9 mouse cellular contexts compared by ENCODE assay signal in the genomic region with DNA sequence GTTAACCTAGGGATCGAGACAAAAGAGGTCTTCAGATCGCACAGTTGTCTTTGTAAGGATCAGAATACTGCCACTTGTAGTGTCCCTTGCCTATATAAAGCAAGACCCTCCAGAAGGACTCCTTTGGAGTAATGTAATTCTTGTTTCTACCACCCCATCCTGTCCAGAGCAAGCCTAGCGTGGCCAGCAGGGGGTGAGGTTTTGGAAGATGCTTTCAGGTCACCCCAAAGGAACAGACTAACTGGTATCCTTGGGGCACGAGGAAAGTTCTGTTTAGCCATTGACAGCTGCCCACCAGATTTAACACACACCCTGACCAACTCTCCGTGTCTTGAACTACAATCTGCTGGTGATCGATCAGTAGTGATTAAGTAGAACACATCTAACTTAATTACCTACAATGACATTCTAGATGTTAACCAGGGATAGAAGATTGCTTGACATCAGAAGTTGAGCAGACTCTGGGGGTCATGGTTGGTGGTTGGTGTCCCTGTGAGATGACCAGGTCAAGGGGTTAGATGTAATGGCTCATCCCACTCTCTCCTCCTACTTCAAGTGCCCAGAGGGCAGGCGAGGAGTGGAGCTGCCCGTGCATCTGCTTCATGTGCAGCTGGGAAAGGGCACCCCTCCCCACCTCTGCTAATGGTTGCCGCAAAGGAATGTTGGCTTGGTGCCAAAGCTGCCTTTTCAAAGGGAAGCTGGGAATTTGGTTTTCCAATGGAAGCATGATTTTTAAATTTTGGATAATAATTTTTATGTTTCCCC. TPM values are rescaled to one million over a fixed set of nuclear protein-coding genes. Genes with fewer than 3 reads are reported as not detected.
DNase-seq lines count a peak whose midpoint lies in the region; ATAC-seq and TF ChIP-seq lines count a peak whose summit lies in the region.
"Had no signal": no experiment of that assay in that cellular context is flagged by ENCODE, and none has a peak within 500 bp of the region (broad histone marks: within the 10 kb centered on the region; RNA-seq: fewer than 3 reads in every experiment).

No protein-coding gene starts in this region.

- H3K9me3 ChIP-seq in intestine, postnatal 0 days (ENCODE audit: control insufficient read depth) = no peaks in the 10 kb centered on the region
- no peaks in the 10 kb centered on the region for H3K9me3 ChIP-seq in intestine, embryonic 16.5 days (ENCODE audit: control insufficient read depth, low read length)
- H3K9me3 ChIP-seq in embryonic facial prominence, embryonic 11.5 days (replicated peaks; ENCODE audit: control insufficient read depth, low read length) = no peaks in the 10 kb centered on the region
- H3K9me3 ChIP-seq in limb, embryonic 10.5 days (replicated peaks) = no peaks in the 10 kb centered on the region
- H3K9me3 ChIP-seq: liver, embryonic 13.5 days had no signal

- no peaks in the 10 kb centered on the region for H3K27me3 ChIP-seq in intestine, postnatal 0 days (replicated peaks; ENCODE audit: control insufficient read depth, insufficient read depth, low read length)
- H3K27me3 ChIP-seq in intestine, embryonic 16.5 days (replicated peaks; ENCODE audit: control insufficient read depth, insufficient read depth, low read length) = no peaks in the 10 kb centered on the region
- no peaks in the 10 kb centered on the region for H3K27me3 ChIP-seq in embryonic facial prominence, embryonic 11.5 days (ENCODE audit: control insufficient read depth, insufficient read depth, low read length)
- H3K27me3 ChIP-seq in limb, embryonic 10.5 days (ENCODE audit: low read depth, poor library complexity, severe bottlenecking) = no peaks in the 10 kb centered on the region
- H3K27me3 ChIP-seq: liver, embryonic 13.5 days had no signal

- H3K4me3 ChIP-seq in intestine, postnatal 0 days (ENCODE audit: low read depth, low read length) = no peak overlapping the region
- H3K4me3 ChIP-seq in intestine, embryonic 16.5 days (ENCODE audit: low read length) = no peak overlapping the region
- H3K4me3 ChIP-seq in embryonic facial prominence, embryonic 11.5 days (ENCODE audit: low read depth, low read length) = no peak overlapping the region
- H3K4me3 ChIP-seq in limb, embryonic 10.5 days = no peak overlapping the region
- H3K4me3 ChIP-seq: liver, embryonic 13.5 days had no signal

- peak; percentile 35 for DNase-seq in R1 (ENCODE audit: low read depth, low spot score)
- DNase-seq in embryonic facial prominence, embryonic 11.5 days (ENCODE audit: low spot score) = peak; percentile 78
- DNase-seq in limb, embryonic 10.5 days (ENCODE audit: low spot score) = peak; percentile 48
- no peak for DNase-seq in c-Kit-positive CD71-positive TER-119-positive erythroid progenitor cells, embryonic 14.5 days (ENCODE audit: low spot score)
- no peak for DNase-seq in layer of hippocampus, postnatal 14 days (ENCODE audit: low spot score in 2 of 2)
- DNase-seq: liver, embryonic 13.5 days had no signal

- WGBS in intestine, postnatal 0 days = 54% methylated on average over 9 of the region's 9 CpGs
- 44% methylated on average over 9 of the region's 9 CpGs for WGBS in intestine, embryonic 16.5 days
- 59% methylated on average over 9 of the region's 9 CpGs for WGBS in embryonic facial prominence, embryonic 11.5 days
- WGBS in limb, embryonic 10.5 days = 68% methylated on average over 9 of the region's 9 CpGs

- no peak overlapping the region for H3K27ac ChIP-seq in intestine, postnatal 0 days (ENCODE audit: low read depth, low read length)
- H3K27ac ChIP-seq in intestine, embryonic 16.5 days (ENCODE audit: low read length) = no peak overlapping the region
- H3K27ac ChIP-seq in embryonic facial prominence, embryonic 11.5 days (replicated peaks; ENCODE audit: low read depth, low read length) = no peak overlapping the region
- H3K27ac ChIP-seq in limb, embryonic 10.5 days = no peak overlapping the region
- H3K27ac ChIP-seq: liver, embryonic 13.5 days had no signal

- H3K4me1 ChIP-seq in intestine, postnatal 0 days (replicated peaks; ENCODE audit: control insufficient read depth, insufficient read depth, low read length) = 0 out of 2 replicates have a peak, but pooled peaks cover 2% of the 10 kb centered on the region
- H3K4me1 ChIP-seq in intestine, embryonic 16.5 days (ENCODE audit: control insufficient read depth, insufficient read depth, low read length) = peaks cover 49% of the 10 kb centered on the region
- peaks cover 7% of the 10 kb centered on the region; the same call in 1 of the 2 replicates for H3K4me1 ChIP-seq in embryonic facial prominence, embryonic 11.5 days (ENCODE audit: control insufficient read depth, insufficient read depth, low read length)
- H3K4me1 ChIP-seq in limb, embryonic 10.5 days = peaks cover 42% of the 10 kb centered on the region

- no peaks in the 10 kb centered on the region for H3K36me3 ChIP-seq in intestine, postnatal 0 days (ENCODE audit: control insufficient read depth, insufficient read depth)
- H3K36me3 ChIP-seq in intestine, embryonic 16.5 days (ENCODE audit: control insufficient read depth, insufficient read depth, low read length) = no peaks in the 10 kb centered on the region
- no peaks in the 10 kb centered on the region for H3K36me3 ChIP-seq in embryonic facial prominence, embryonic 11.5 days (replicated peaks; ENCODE audit: control insufficient read depth, insufficient read depth, low read depth, low read length)
- H3K36me3 ChIP-seq in limb, embryonic 10.5 days = no peaks in the 10 kb centered on the region
- H3K36me3 ChIP-seq: liver, embryonic 13.5 days had no signal

- H3K9ac ChIP-seq in intestine, postnatal 0 days (ENCODE audit: low read depth, low read length) = no peak overlapping the region
- no peak overlapping the region for H3K9ac ChIP-seq in intestine, embryonic 16.5 days (ENCODE audit: low read depth, low read length)
- H3K9ac ChIP-seq in embryonic facial prominence, embryonic 11.5 days (replicated peaks; ENCODE audit: low read length) = no peak overlapping the region
- H3K9ac ChIP-seq: liver, embryonic 13.5 days had no signal

- ATAC-seq in intestine, postnatal 0 days = no peak
- no peak for ATAC-seq in intestine, embryonic 16.5 days
- peak; percentile 71; the same call in 1 of the 2 replicates for ATAC-seq in embryonic facial prominence, embryonic 11.5 days (replicated peaks; ENCODE audit: insufficient number of reproducible peaks, low FRiP score, low TSS enrichment, low read depth)
- no peak for ATAC-seq in frontal cortex, adult (ENCODE audit: low TSS enrichment)

- TF ChIP-seq CTCF in intestine, postnatal 0 days (IDR thresholded peaks at IDR 0.05; ENCODE audit: low read depth) = peak; percentile 30; the same call in 1 of the 2 replicates

- no peak overlapping the region for H3K4me2 ChIP-seq in intestine, postnatal 0 days (replicated peaks; ENCODE audit: low read depth)
- no peak overlapping the region for H3K4me2 ChIP-seq in intestine, embryonic 16.5 days (ENCODE audit: low read depth, low read length)
- H3K4me2 ChIP-seq in embryonic facial prominence, embryonic 11.5 days (ENCODE audit: low read depth, low read length) = no peak overlapping the region
- H3K4me2 ChIP-seq: liver, embryonic 13.5 days had no signal

RNA-seq across cellular contexts. Expression of gene Mboat2, which starts 10.6 kb away (rescaled TPM):
- 8.1 and 8.2 TPM in 2 replicates for polyA plus RNA-seq in intestine, postnatal 0 days (2015; fragmentation: Nextera tagmentation; extraction: Ambion mirVana)
- 16.5 and 19.5 TPM in 2 replicates for polyA plus RNA-seq in intestine, embryonic 16.5 days (2015; fragmentation: Nextera tagmentation; extraction: Ambion mirVana)
- 53.0 and 58.2 TPM in 2 replicates for polyA plus RNA-seq in embryonic facial prominence, embryonic 11.5 days (2014; fragmentation: Nextera tagmentation; extraction: Ambion mirVana)
- 42.5 and 49.6 TPM in 2 replicates for polyA plus RNA-seq in limb, embryonic 10.5 days (2016; fragmentation: Nextera tagmentation; extraction: Ambion mirVana)
- total RNA-seq in layer of hippocampus, postnatal 14 days (2021) = 10 to 100 TPM; 62.6 to 69.3 TPM

Comparison
In these comparisons a context has a peak if more than half of its experiments do, and no peak if none do; other contexts are left out.
1. DNase-seq: peak in R1 (single experiment), embryonic facial prominence, embryonic 11.5 days (single experiment) and limb, embryonic 10.5 days (single experiment); none in c-Kit-positive CD71-positive TER-119-positive erythroid progenitor cells, embryonic 14.5 days (single experiment) and layer of hippocampus, postnatal 14 days (0 of 2).